Mouse (Mus musculus): Measurements from ENCODE around the gene Gm10234. TPM values are rescaled to one million over a fixed set of nuclear protein-coding genes. Genes with fewer than 3 reads are reported as not detected.

Gm10234 gene
- polyA plus RNA-seq, 1 experiment from 2014 or later, result not detected

- no peak overlapping the region for H3K27ac ChIP-seq (ENCODE audit: low read length)
- no peaks in the 10 kb centered on the region for H3K36me3 ChIP-seq (ENCODE audit: control insufficient read depth, insufficient read depth, low read length)
- no peaks in the 10 kb centered on the region for H3K9me3 ChIP-seq (ENCODE audit: control insufficient read depth, low read length)
- H3K4me2 ChIP-seq (ENCODE audit: low read depth, low read length), result no peak overlapping the region
- H3K4me3 ChIP-seq (ENCODE audit: low read length), result no peak overlapping the region
- ATAC-seq (ENCODE audit: low read depth), result no peak
- H3K9ac ChIP-seq (ENCODE audit: low read length), result no peak overlapping the region
- H3K27me3 ChIP-seq (ENCODE audit: control insufficient read depth, insufficient read depth, low read depth, low read length), result no peaks in the 10 kb centered on the region
- H3K4me1 ChIP-seq (replicated peaks; ENCODE audit: control insufficient read depth, insufficient read depth, low read length), result no peaks in the 10 kb centered on the region
- WGBS, result 85% methylated on average over 5 of the region's 5 CpGs
Measured at GRCm38 (mm10) chr6:95360084-95360483, 38.2 kb downstream of the Gm10234 start.

- 71% methylated on average over 5 of the region's 5 CpGs for WGBS
- H3K9me3 ChIP-seq (ENCODE audit: control insufficient read depth, low read length), result no peaks in the 10 kb centered on the region
- no peak for ATAC-seq (ENCODE audit: low read depth)
- no peaks in the 10 kb centered on the region for H3K36me3 ChIP-seq (ENCODE audit: control insufficient read depth, insufficient read depth, low read length)
- no peak overlapping the region for H3K9ac ChIP-seq (ENCODE audit: low read length)
- H3K4me3 ChIP-seq (ENCODE audit: low read length), result no peak overlapping the region
- H3K4me2 ChIP-seq (ENCODE audit: low read depth, low read length), result no peak overlapping the region
- H3K4me1 ChIP-seq (replicated peaks; ENCODE audit: control insufficient read depth, insufficient read depth, low read length), result no peaks in the 10 kb centered on the region
- no peak overlapping the region for H3K27ac ChIP-seq (ENCODE audit: low read length)
- H3K27me3 ChIP-seq (ENCODE audit: control insufficient read depth, insufficient read depth, low read depth, low read length), result no peaks in the 10 kb centered on the region
Measured at GRCm38 (mm10) chr6:95362707-95363106, 40.8 kb downstream of the Gm10234 start.

GRCm38 (mm10) chr6:95371811-95372210, 49.9 kb downstream of the Gm10234 start:
- H3K27ac ChIP-seq (ENCODE audit: low read length), result no peak overlapping the region
- no peaks in the 10 kb centered on the region for H3K4me1 ChIP-seq (replicated peaks; ENCODE audit: control insufficient read depth, insufficient read depth, low read length)
- no peaks in the 10 kb centered on the region for H3K9me3 ChIP-seq (ENCODE audit: control insufficient read depth, low read length)
- WGBS, result 59% methylated on average over 4 of the region's 4 CpGs
- no peak for ATAC-seq (ENCODE audit: low read depth)
- H3K36me3 ChIP-seq (ENCODE audit: control insufficient read depth, insufficient read depth, low read length), result no peaks in the 10 kb centered on the region
- H3K4me3 ChIP-seq (ENCODE audit: low read length), result no peak overlapping the region
- H3K4me2 ChIP-seq (ENCODE audit: low read depth, low read length), result no peak overlapping the region
- no peak overlapping the region for H3K9ac ChIP-seq (ENCODE audit: low read length)
- H3K27me3 ChIP-seq (ENCODE audit: control insufficient read depth, insufficient read depth, low read depth, low read length), result no peaks in the 10 kb centered on the region

Other genes with a start within 250 kb of the Gm10234 start
- gene Kbtbd8, start 204.9 kb upstream of the Gm10234 start, polyA plus RNA-seq (2015; fragmentation: Nextera tagmentation; extraction: Ambion mirVana), result 1.5 and 2.2 TPM in 2 replicates